Mouse (Mus musculus) layer of hippocampus, adult 18-20 months (tissue): ENCODE data around the gene Hist1h2bf. TPM values are rescaled to one million over a fixed set of nuclear protein-coding genes. Genes with fewer than 3 reads are reported as not detected.
A peak's percentile ranks its signal among the peaks of the same experiment; 100 is the strongest.

Source experiments
- DNase-seq, 2 experiments: peaks; one replicate each; pipeline ENCODE4 v3.0.0; 2022; ENCODE audit warnings: low spot score in 2 of 2
- microRNA-seq, 2 experiments: library from miRNA; unstranded; fragments of <30 nt; microRNA quantifications; one replicate each; pipeline ENCODE4 v1.2.0; 2021
- total RNA-seq, 2 experiments: library from RNA; stranded (reverse); gene quantifications; 2 replicates each; pipeline ENCODE4 v1.2.3; 2021

The Hist1h2bf gene
- total RNA-seq, 2 experiments from 2014 or later = 24.1 to 24.2 TPM

- DNase-seq = peak; percentile 97 to 99
Measured at GRCm38 (mm10) chr13:23530901-23531875, 42.8 kb downstream of the Hist1h2bf start, which contains the start of gene Hist1h4h. Gene Hist1h4h, plus strand, starts transcription at chr13:23531050.

GRCm38 (mm10) chr13:23530181-23530900 is 43.7 kb downstream of the Hist1h2bf start:
- DNase-seq = peak; percentile 62 to 90

GRCm38 (mm10) chr13:23529480-23530165 is 44.4 kb downstream of the Hist1h2bf start:
- no peak for DNase-seq

- DNase-seq = no peak
Measured at GRCm38 (mm10) chr13:23529005-23529404, 45.0 kb downstream of the Hist1h2bf start.

GRCm38 (mm10) chr13:23526312-23526711 is 47.7 kb downstream of the Hist1h2bf start:
- peak; percentile 87 to 97 for DNase-seq

GRCm38 (mm10) chr13:23525901-23526300 is 48.1 kb downstream of the Hist1h2bf start:
- no peak for DNase-seq

DNA sequence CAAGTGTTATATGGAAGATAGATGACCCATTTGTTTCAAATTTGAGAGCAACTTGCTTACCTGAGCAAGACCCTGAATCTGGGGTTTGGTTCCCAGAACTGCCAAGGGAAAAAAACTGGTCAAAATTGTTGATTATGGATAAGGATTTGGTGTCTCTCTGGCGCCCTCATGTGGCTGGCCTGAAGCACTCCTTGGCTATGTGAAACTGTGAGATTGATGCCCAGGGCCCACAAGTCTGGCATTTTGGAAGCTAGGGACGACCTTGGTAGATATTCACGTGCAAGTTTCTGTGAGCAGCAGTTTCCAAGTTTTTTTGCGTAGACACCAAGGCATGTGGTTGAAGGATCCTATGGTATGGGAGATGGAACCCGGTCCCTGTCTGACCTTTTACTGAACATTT is 49.3 kb downstream of the Hist1h2bf start:
- DNase-seq = peak; percentile 66 to 78

- DNase-seq = no peak
Measured at GRCm38 (mm10) chr13:23523976-23524375, 50.0 kb downstream of the Hist1h2bf start.

Small RNA genes lying within 50 kb of the gene (microRNA-seq; reads per million reads assigned to microRNA genes)
- gene Gm44297 (0 reads per million in 2 experiments), gene Gm44359 (0 reads per million in 2 experiments), gene Gm44394 (0 reads per million in 2 experiments)

Other genes with a start within 250 kb of the Hist1h2bf start
- 10 to 100 TPM; 30.8 to 31.6 TPM for gene Zfp322a, start 205.0 kb downstream of the Hist1h2bf start, total RNA-seq
- 1 to 10 TPM; 8.8 to 9.5 TPM for gene Abt1, start 150.3 kb downstream of the Hist1h2bf start, total RNA-seq
- not detected for gene Btn1a1, start 108.3 kb downstream of the Hist1h2bf start, total RNA-seq
- 1 to 10 TPM in 1 of 2 experiments, under 1 TPM in 1; 0.91 to 1.4 TPM for gene Btn2a2, start 85.3 kb downstream of the Hist1h2bf start, total RNA-seq
- gene Hist1h4h, start 43.1 kb downstream of the Hist1h2bf start, total RNA-seq = 100 to 1,000 TPM; 331 to 357 TPM
- 1 to 10 TPM in 1 of 2 experiments, not detected in 1; 3.0 TPM for gene Hist1h2af, start 40.3 kb downstream of the Hist1h2bf start, total RNA-seq
- gene Hist1h3g, start 38.8 kb downstream of the Hist1h2bf start, total RNA-seq = 1 to 10 TPM; 2.1 to 4.9 TPM
- gene Hist1h2bh, start 30.8 kb downstream of the Hist1h2bf start, total RNA-seq = under 1 TPM; 0.43 to 0.54 TPM
- gene Hist1h3f, start 30.1 kb downstream of the Hist1h2bf start, total RNA-seq = 10 to 100 TPM; 15.1 to 16.5 TPM
- gene Hist1h4f, start 22.5 kb downstream of the Hist1h2bf start, total RNA-seq = 100 to 1,000 TPM; 135 to 161 TPM
- 1 to 10 TPM; 3.1 to 4.0 TPM for gene Hist1h1d, start 20.9 kb downstream of the Hist1h2bf start, total RNA-seq
- 10 to 100 TPM; 39.8 to 44.6 TPM for gene Hist1h3e, start 11.8 kb downstream of the Hist1h2bf start, total RNA-seq
- gene Hist1h2ae, start 3.0 kb downstream of the Hist1h2bf start, total RNA-seq = 1 to 10 TPM; 3.9 to 8.2 TPM
- gene Hist1h2bg, start 2.8 kb downstream of the Hist1h2bf start, total RNA-seq = 10 to 100 TPM; 58.3 to 66.2 TPM
- 1 to 10 TPM; 3.8 to 7.1 TPM for gene Hist1h2ad, start 185 bp upstream of the Hist1h2bf start, total RNA-seq
- gene Hist1h3d, start 1.6 kb upstream of the Hist1h2bf start, total RNA-seq = 10 to 100 TPM; 11.8 to 13.6 TPM
- 100 to 1,000 TPM; 152 to 153 TPM for gene Hist1h4d, start 7.4 kb upstream of the Hist1h2bf start, total RNA-seq
- gene Hist1h2be, start 46.9 kb upstream of the Hist1h2bf start, total RNA-seq = 10 to 100 TPM; 10.2 to 11.3 TPM
- 10 to 100 TPM; 41.8 to 45.0 TPM for gene Hist1h1e, start 48.4 kb upstream of the Hist1h2bf start, total RNA-seq
- 1 to 10 TPM; 2.3 to 3.4 TPM for gene Hist1h2ac, start 109.8 kb upstream of the Hist1h2bf start, total RNA-seq
- gene Hist1h2bc, start 110.0 kb upstream of the Hist1h2bf start, total RNA-seq = 10 to 100 TPM; 53.5 to 63.1 TPM
- not detected for gene Hist1h1t, start 121.6 kb upstream of the Hist1h2bf start, total RNA-seq
- 100 to 1,000 TPM; 104 to 112 TPM for gene Hist1h4c, start 124.3 kb upstream of the Hist1h2bf start, total RNA-seq
- 1 to 10 TPM; 4.1 to 4.2 TPM for gene Hfe, start 136.7 kb upstream of the Hist1h2bf start, total RNA-seq
- gene Hist1h1c, start 164.6 kb upstream of the Hist1h2bf start, total RNA-seq = 10 to 100 TPM; 47.0 to 47.3 TPM
- under 1 TPM; 0.62 to 0.63 TPM for gene Hist1h3c, start 171.4 kb upstream of the Hist1h2bf start, total RNA-seq
- 10 to 100 TPM; 15.7 to 19.5 TPM for gene Hist1h2bb, start 172.5 kb upstream of the Hist1h2bf start, total RNA-seq
- gene Hist1h2ab, start 176.9 kb upstream of the Hist1h2bf start, total RNA-seq = 10 to 100 TPM; 28.1 to 35.2 TPM
- 1 to 10 TPM; 7.6 to 9.4 TPM for gene Hist1h3b, start 178.1 kb upstream of the Hist1h2bf start, total RNA-seq
- 10 to 100 TPM; 73.0 to 74.7 TPM for gene Hist1h4b, start 182.8 kb upstream of the Hist1h2bf start, total RNA-seq
- 10 to 100 TPM; 42.9 to 49.4 TPM for gene Hist1h4a, start 187.0 kb upstream of the Hist1h2bf start, total RNA-seq
- gene Hist1h3a, start 188.2 kb upstream of the Hist1h2bf start, total RNA-seq = 10 to 100 TPM; 27.5 to 33.9 TPM
- 10 to 100 TPM; 15.7 to 16.5 TPM for gene Hist1h1a, start 189.5 kb upstream of the Hist1h2bf start, total RNA-seq
- gene Trim38, start 195.7 kb upstream of the Hist1h2bf start, total RNA-seq = not detected
- gene Slc17a2, start 232.8 kb upstream of the Hist1h2bf start, total RNA-seq = not detected